ENCODE assay signal across 22 mouse cellular contexts in genomic region chr1:134229806-134230575, GRCm38 (mm10). TPM values are rescaled to one million over a fixed set of nuclear protein-coding genes. Genes with fewer than 3 reads are reported as not detected.
DNase-seq lines count a peak whose midpoint lies in the region.
"Had no signal": no experiment of that assay in that cellular context is flagged by ENCODE, and none has a peak within 500 bp of the region (broad histone marks: within the 10 kb centered on the region; RNA-seq: fewer than 3 reads in every experiment).

No protein-coding gene starts in this region.

- DNase-seq in cerebellum, adult 9-11 months, result peak; percentile 61
- DNase-seq in cerebellum, postnatal 10 days, result no peak
- DNase-seq in heart, adult 9 months (ENCODE audit: low spot score in 2 of 2), result peak; percentile 39 to 61
- no peak for DNase-seq in heart, adult 8-10 months (ENCODE audit: low spot score)
- peak; percentile 4 for DNase-seq in ovary, postnatal 36 days (ENCODE audit: low spot score)
- no peak for DNase-seq in ovary, adult 18-20 months (ENCODE audit: low spot score)
- no peak for DNase-seq in natural killer cell, adult 2 months (ENCODE audit: low spot score in 2 of 2)
- DNase-seq: cerebellum, adult 9-10 months; embryo, embryonic 11 days; kidney, postnatal 25 days; liver, embryonic 13.5 days; lung, adult 2 months; lung, postnatal 14 days; thymus, adult 2 months; thymus, postnatal 4 days had no signal

RNA-seq across cellular contexts. Expression of gene Adora1, which starts 5.2 kb away (rescaled TPM):
- total RNA-seq in heart, adult 8-10 months (2022), result 10 to 100 TPM in 3 of 4 experiments, 1 to 10 TPM in 1; 8.6 to 14.1 (median 12.7) TPM
- total RNA-seq: granulocyte monocyte progenitor cell, adult 5-6 weeks; megakaryocyte progenitor cell, adult 5-6 weeks; MEL had no signal

RNA-seq across cellular contexts. Expression of gene Mybph, which starts 36.7 kb away (rescaled TPM):
- total RNA-seq in heart, adult 8-10 months (2022), result under 1 TPM in 1 of 4 experiments, not detected in 3; 0.28 TPM
- total RNA-seq: granulocyte monocyte progenitor cell, adult 5-6 weeks; MEL; midbrain, postnatal 0 days had no signal

RNA-seq across cellular contexts. Expression of gene Chil1, which starts 48.0 kb away (rescaled TPM):
- total RNA-seq in heart, adult 8-10 months (2022), result 1 to 10 TPM in 1 of 4 experiments, under 1 TPM in 3; 0.38 to 2.7 (median 0.51) TPM
- total RNA-seq: MEL had no signal

RNA-seq across cellular contexts. Expression of gene Myog, which starts 59.8 kb away (rescaled TPM):
- total RNA-seq in heart, adult 8-10 months (2022), result not detected
- total RNA-seq: granulocyte monocyte progenitor cell, adult 5-6 weeks; layer of hippocampus, adult 8-10 months; left cerebral cortex, adult 18-20 months; left cerebral cortex, postnatal 36 days; megakaryocyte progenitor cell, adult 5-6 weeks; MEL had no signal

Comparison
In these comparisons a context has a peak if more than half of its experiments do, and no peak if none do; other contexts are left out.
1. DNase-seq: peak in cerebellum, adult 9-11 months (single experiment), heart, adult 9 months (2 of 2) and ovary, postnatal 36 days (single experiment); none in cerebellum, postnatal 10 days (0 of 2), heart, adult 8-10 months (single experiment), ovary, adult 18-20 months (single experiment) and natural killer cell, adult 2 months (0 of 2).